Mouse (Mus musculus): Measurements from ENCODE around the gene Abca4. TPM values are rescaled to one million over a fixed set of nuclear protein-coding genes. Genes with fewer than 3 reads are reported as not detected.
"Not testable (repeated sequence)": the region's sequence is repeated elsewhere in the genome, so short reads cannot be mapped to it uniquely, and the experiment has no call there.

Abca4 gene
- total RNA-seq, 2 experiments from 2014 or later, result 1.3 to 2.0 TPM

DNA sequence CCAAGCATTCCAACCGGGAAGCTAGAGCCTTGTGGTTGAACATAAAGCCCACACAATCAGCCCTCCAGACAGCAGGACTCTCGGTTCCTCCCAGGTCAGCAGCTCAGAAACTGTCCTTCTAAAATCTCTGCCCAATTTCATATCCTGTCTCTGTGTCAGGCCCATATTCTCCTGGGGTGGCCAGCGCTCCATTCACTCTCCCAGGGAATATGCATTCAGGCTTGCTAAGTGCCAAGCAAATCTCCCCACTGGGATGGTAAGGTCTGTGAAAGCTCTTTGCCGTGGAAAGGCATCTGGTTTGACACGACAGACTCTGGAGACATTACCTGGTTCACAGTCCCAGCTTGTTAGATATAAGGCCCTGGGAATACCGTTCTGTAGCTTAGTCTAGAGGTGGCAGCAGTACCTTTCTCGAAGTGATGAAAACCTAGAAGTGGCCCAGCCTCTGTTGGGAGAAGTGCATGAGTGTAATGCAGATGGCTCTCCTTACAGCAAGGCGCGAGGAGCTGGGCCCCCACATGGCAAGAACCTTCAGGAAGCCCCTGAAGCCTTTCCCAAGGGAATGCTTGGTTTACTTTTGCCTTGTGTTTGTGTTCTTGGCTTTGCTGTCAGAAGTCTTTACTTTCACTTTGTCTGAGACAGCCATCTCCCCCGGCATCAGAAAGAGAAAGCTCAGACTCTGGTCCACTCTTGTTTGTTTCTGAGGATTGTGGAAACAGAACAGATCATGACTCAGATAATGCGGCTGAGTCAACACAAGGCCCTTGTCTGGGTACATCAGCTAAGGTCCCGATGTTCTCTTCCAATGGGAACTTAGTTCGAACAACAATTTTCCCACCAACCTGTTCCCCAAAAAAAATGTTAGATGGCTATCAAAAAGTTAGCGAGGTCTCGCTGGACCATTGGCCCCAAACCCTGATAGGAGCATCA, 164.3 kb downstream of the Abca4 start:
- DNase-seq (ENCODE audit: low spot score in 2 of 2), result no peak

GRCm38 (mm10) chr3:122209511-122209910, 165.3 kb downstream of the Abca4 start:
- DNase-seq (ENCODE audit: low spot score in 2 of 2), result no peak

DNA sequence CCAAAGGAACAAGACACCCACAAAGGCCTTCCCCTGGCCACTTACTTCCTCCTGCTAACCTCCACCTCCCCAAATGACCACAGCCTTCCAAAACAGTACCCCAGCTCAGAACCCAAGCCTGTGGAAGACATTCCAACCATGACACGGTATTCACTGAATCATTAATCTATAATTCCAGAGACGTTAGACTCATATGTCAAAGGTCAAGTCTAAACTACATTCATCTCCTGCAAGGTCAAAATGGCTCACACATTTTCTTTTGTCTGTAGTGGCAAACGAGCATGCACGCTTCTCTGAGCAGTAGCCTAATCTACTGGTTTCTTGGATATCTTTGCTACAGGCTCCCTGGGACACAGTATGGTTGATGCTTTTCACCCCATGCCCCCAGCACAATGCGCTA, 166.2 kb downstream of the Abca4 start:
- DNase-seq (ENCODE audit: low spot score in 2 of 2), result no peak

- peak in 1 of 2 experiments; percentile 10 for DNase-seq (ENCODE audit: low spot score in 2 of 2)
These were observed 166.6 kb downstream of the Abca4 start for GRCm38 (mm10) chr3:122210846-122211245.

GRCm38 (mm10) chr3:122211446-122212125, 167.3 kb downstream of the Abca4 start:
- no peak for DNase-seq (ENCODE audit: low spot score in 2 of 2)

GRCm38 (mm10) chr3:122221240-122222036, 177.2 kb downstream of the Abca4 start:
- no peak for DNase-seq (ENCODE audit: low spot score in 2 of 2)

DNA sequence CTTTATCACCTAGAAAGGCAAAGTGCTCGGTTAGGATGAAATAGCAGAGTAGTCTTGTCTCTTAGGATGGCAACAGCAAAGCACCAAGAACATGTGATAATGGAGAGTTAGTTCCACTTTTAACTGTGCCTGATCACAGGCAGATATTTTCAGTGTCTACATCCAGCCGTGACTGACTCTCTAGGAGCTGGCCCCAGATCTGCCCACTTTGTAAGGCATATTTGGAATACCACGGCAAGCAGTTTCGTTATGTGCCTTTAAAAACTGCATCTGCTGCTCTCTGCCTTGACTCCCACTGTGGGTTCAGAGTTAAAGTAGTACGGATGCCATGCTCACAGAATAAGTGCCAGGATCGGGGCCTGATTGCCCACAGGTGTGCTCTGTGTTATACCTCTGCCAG, 182.7 kb downstream of the Abca4 start:
- DNase-seq (ENCODE audit: low spot score in 2 of 2), result not testable (repeated sequence)

Other genes starting within 250 kb of the Abca4 start
- 10 to 100 TPM; 54.1 to 55.7 TPM for gene Abcd3, start 229.1 kb upstream of the Abca4 start, total RNA-seq (2021)
- 10 to 100 TPM; 11.6 to 12.6 TPM for gene Arhgap29, start 91.9 kb upstream of the Abca4 start, total RNA-seq (2021)
- gene Gclm, start 201.1 kb downstream of the Abca4 start, total RNA-seq (2021), result 10 to 100 TPM; 66.9 to 80.3 TPM
- 10 to 100 TPM; 28.1 to 30.0 TPM for gene Dnttip2, start 229.9 kb downstream of the Abca4 start, total RNA-seq (2021)
- 1 to 10 TPM; 8.8 to 9.8 TPM for gene Bcar3, start 249.7 kb downstream of the Abca4 start, total RNA-seq (2021)